Mouse (Mus musculus) midbrain, embryonic 14.5 days (tissue): ENCODE measurements around the gene Grk3. TPM values are rescaled to one million over a fixed set of nuclear protein-coding genes. Genes with fewer than 3 reads are reported as not detected.

Experiments used
- ATAC-seq: fragments of 200-750 bp; cut with Nextera tagmentation; 2 replicates; pipeline ENCODE4 v1.8.0; 2017; ENCODE audit warnings: moderate number of reproducible peaks, moderate library complexity; ENCODE audit not compliant: low FRiP score, low TSS enrichment
- DNase-seq: peaks from one replicate; pipeline ENCODE4 v3.0.0-alpha.2; 2015
- H3K27ac ChIP-seq: fragments of 300-500 bp; sonication (generic); replicated peaks from 2 replicates; pipeline ENCODE4 v1.5.1; 2014; ENCODE audit warnings: mild to moderate bottlenecking, low read depth, low read length, moderate library complexity
- H3K27me3 ChIP-seq: fragments of 300-500 bp; sonication (generic); 2 replicates; pipeline ENCODE4 v1.6.1; 2014; ENCODE audit warnings: low read length, control low read depth, mixed read lengths; ENCODE audit not compliant: control insufficient read depth, insufficient read depth
- H3K36me3 ChIP-seq: fragments of 300-500 bp; sonication (generic); 2 replicates; pipeline ENCODE4 v1.6.1; 2014; ENCODE audit warnings: low read length, control low read depth; ENCODE audit not compliant: control insufficient read depth, insufficient read depth
- H3K4me1 ChIP-seq: fragments of 300-500 bp; sonication (generic); 2 replicates; pipeline ENCODE4 v1.6.1; 2014; ENCODE audit warnings: mild to moderate bottlenecking, antibody characterized with exemption, low read length, control low read depth; ENCODE audit not compliant: control insufficient read depth, insufficient read depth
- H3K4me2 ChIP-seq: fragments of 300-500 bp; sonication (generic); 2 replicates; pipeline ENCODE4 v1.6.1; 2014; ENCODE audit warnings: mild to moderate bottlenecking, low read length, moderate library complexity
- H3K4me3 ChIP-seq: fragments of 300-500 bp; sonication (generic); replicated peaks from 2 replicates; pipeline ENCODE4 v1.5.1; 2014; ENCODE audit warnings: low read depth, low read length
- H3K9ac ChIP-seq: fragments of 300-500 bp; sonication (generic); replicated peaks from 2 replicates; pipeline ENCODE4 v1.6.1; 2014; ENCODE audit warnings: mild to moderate bottlenecking, low read length, moderate library complexity
- H3K9me3 ChIP-seq: fragments of 300-500 bp; sonication (generic); 2 replicates; pipeline ENCODE4 v1.6.1; 2016; ENCODE audit warnings: low read length, control low read depth, mixed read lengths; ENCODE audit not compliant: control insufficient read depth
- WGBS: fragments of 180-500 bp; shearing (Covaris S2); extraction: QIAGEN DNeasy Blood & Tissue Kit; methylation state at CpG from one replicate; pipeline ENCODE4 v1.1.7; 2014; 5-methylcytosine and 5-hydroxymethylcytosine counted together
- polyA plus RNA-seq: library from polyadenylated mRNA; unstranded; fragments of >200 nt; fragmentation: Nextera tagmentation; extraction: Ambion mirVana; gene quantifications from 2 replicates; pipeline ENCODE4 v1.2.1, GENCODE M21; 2014

The Grk3 gene
- polyA plus RNA-seq, 1 experiment from 2014 or later = 16.3 TPM

GRCm38 (mm10) chr5:112999227-112999626 lies 16.4 kb downstream of the Grk3 start:
- Histone ChIP-seq H3K36me3 (no peaks in the 10 kb centered on the region), H3K4me1 (peaks cover 7% of the 10 kb centered on the region; the same call in 1 of the 2 replicates), H3K4me3 (no peak overlapping the region), H3K27me3 (no peaks in the 10 kb centered on the region), H3K9ac (no peak overlapping the region), H3K4me2 (no peak overlapping the region), H3K27ac (no peak overlapping the region), H3K9me3 (no peaks in the 10 kb centered on the region)
- WGBS = 85% methylated on average over 8 of the region's 8 CpGs
- ATAC-seq = no peak
- DNase-seq = no peak

DNA sequence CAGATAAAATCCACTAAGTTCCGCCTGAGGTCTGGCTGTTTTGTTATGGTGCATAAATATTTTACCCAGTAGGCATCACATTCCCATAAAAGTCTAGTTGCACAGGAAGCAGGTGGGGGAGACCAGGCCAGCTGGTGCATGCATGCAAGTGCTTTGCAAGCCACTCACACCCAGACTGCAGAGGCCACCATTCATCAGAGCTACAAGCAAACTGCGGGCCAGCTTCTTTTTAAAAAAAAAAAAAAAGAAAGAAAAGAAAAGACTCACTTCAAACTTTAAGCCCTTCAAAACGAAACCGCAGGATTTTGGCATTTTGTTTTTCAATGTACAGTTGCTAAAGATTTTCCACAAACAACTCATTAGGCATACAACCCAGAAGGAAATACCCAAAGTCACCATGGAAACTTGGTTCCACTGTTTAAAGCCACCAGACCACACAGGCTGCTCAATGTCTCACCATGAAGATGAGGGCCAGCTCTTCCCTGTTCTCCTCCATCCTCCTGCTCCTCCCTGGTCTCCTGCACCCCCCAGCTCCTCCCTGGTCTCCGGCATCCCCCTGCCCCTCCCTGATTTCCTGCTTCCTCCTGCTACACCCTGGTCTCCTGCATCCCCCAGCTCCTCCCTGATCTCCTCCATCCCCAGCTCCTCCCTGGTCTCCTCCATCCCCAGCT lies 17.9 kb downstream of the Grk3 start:
- H3K9ac ChIP-seq = no peak overlapping the region
- 24% methylated on average over 5 of the region's 5 CpGs for WGBS
- DNase-seq (peak; percentile 46), ATAC-seq (no peak)
- no peaks in the 10 kb centered on the region for H3K27me3 ChIP-seq
- no peaks in the 10 kb centered on the region for H3K9me3 ChIP-seq
- H3K4me2 ChIP-seq = no peak overlapping the region
- H3K4me1 ChIP-seq = peaks cover 1% of the 10 kb centered on the region; the same call in 1 of the 2 replicates
- H3K27ac ChIP-seq = no peak overlapping the region
- no peak overlapping the region for H3K4me3 ChIP-seq
- H3K36me3 ChIP-seq = no peaks in the 10 kb centered on the region

GRCm38 (mm10) chr5:112991245-112991644 lies 24.3 kb downstream of the Grk3 start:
- Histone ChIP-seq H3K27ac (no peak overlapping the region), H3K4me2 (no peak overlapping the region), H3K36me3 (no peaks in the 10 kb centered on the region), H3K27me3 (no peaks in the 10 kb centered on the region), H3K9ac (no peak overlapping the region), H3K4me3 (no peak overlapping the region), H3K9me3 (no peaks in the 10 kb centered on the region), H3K4me1 (no peaks in the 10 kb centered on the region)
- ATAC-seq (no peak), DNase-seq (no peak)
- 71% methylated on average over 9 of the region's 9 CpGs for WGBS

- H3K4me1 ChIP-seq = no peaks in the 10 kb centered on the region
- H3K4me3 ChIP-seq = no peak overlapping the region
- H3K9me3 ChIP-seq = no peaks in the 10 kb centered on the region
- H3K27me3 ChIP-seq = no peaks in the 10 kb centered on the region
- H3K9ac ChIP-seq = no peak overlapping the region
- ATAC-seq (no peak), DNase-seq (no peak)
- H3K36me3 ChIP-seq = no peaks in the 10 kb centered on the region
- 38% methylated on average over 6 of the region's 6 CpGs for WGBS
- no peak overlapping the region for H3K27ac ChIP-seq
- no peak overlapping the region for H3K4me2 ChIP-seq
Observed at GRCm38 (mm10) chr5:112981931-112982330, 33.7 kb downstream of the Grk3 start.

- DNase-seq (no peak), ATAC-seq (no peak)
- H3K27me3 ChIP-seq = no peaks in the 10 kb centered on the region
- WGBS = 74% methylated on average over 7 of the region's 7 CpGs
- H3K4me2 ChIP-seq = no peak overlapping the region
- no peaks in the 10 kb centered on the region for H3K9me3 ChIP-seq
- no peaks in the 10 kb centered on the region for H3K4me1 ChIP-seq
- H3K4me3 ChIP-seq = no peak overlapping the region
- no peak overlapping the region for H3K27ac ChIP-seq
- no peaks in the 10 kb centered on the region for H3K36me3 ChIP-seq
- H3K9ac ChIP-seq = no peak overlapping the region
Observed at GRCm38 (mm10) chr5:112979710-112980109, 35.9 kb downstream of the Grk3 start.

DNA sequence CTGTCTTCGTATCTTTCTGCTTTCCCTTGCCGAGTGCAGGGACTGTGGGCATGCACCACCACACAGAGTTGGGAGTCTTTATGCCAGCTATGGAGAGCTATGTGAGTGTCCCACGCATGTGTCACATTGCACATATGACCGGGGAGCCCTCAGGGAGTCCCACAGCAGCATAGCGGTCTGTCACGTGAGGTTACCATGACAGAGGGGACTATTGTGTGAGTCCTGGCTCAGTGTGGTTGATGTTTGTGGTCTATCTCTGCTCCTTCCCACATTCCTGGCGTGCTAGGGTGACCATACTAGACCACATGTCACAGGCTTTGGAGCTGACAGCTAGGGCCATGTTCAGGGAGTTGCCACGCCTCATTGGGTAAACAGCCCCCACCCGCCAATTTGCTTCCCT lies 36.4 kb downstream of the Grk3 start:
- ATAC-seq = no peak
- H3K4me2 ChIP-seq = no peak overlapping the region
- H3K27ac ChIP-seq = no peak overlapping the region
- H3K9ac ChIP-seq = no peak overlapping the region
- no peaks in the 10 kb centered on the region for H3K4me1 ChIP-seq
- DNase-seq = no peak
- no peaks in the 10 kb centered on the region for H3K36me3 ChIP-seq
- 91% methylated on average over 9 of the region's 9 CpGs for WGBS
- no peaks in the 10 kb centered on the region for H3K9me3 ChIP-seq
- no peaks in the 10 kb centered on the region for H3K27me3 ChIP-seq
- no peak overlapping the region for H3K4me3 ChIP-seq

GRCm38 (mm10) chr5:112977089-112977488 lies 38.5 kb downstream of the Grk3 start:
- WGBS = 81% methylated on average over 5 of the region's 5 CpGs

DNA sequence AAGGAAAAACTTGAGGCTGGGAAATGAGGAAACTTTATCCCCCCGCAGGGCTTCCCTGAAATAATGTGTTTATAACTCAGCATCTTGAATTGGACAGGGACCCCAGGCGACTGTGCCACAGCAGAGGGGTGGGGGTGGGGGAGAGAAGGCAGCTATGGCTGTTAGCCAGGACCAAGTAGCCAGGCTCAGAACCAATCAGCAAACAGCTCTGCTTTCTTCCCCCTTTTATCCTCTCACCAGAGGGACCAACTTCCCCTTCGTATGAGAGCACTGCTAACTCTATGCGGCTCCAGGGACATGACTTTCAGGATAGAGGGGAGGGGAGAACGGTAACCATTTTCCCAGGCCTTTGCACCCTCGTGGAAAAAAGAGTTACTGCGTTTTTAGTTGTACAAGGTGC lies 42.0 kb downstream of the Grk3 start:
- no peaks in the 10 kb centered on the region for H3K36me3 ChIP-seq
- WGBS = 49% methylated on average over 7 of the region's 7 CpGs
- H3K27ac ChIP-seq = no peak overlapping the region
- no peaks in the 10 kb centered on the region for H3K4me1 ChIP-seq
- ATAC-seq = no peak
- no peak overlapping the region for H3K4me3 ChIP-seq
- DNase-seq = no peak
- no peak overlapping the region for H3K9ac ChIP-seq
- no peaks in the 10 kb centered on the region for H3K27me3 ChIP-seq
- H3K4me2 ChIP-seq = no peak overlapping the region
- no peaks in the 10 kb centered on the region for H3K9me3 ChIP-seq

More at GRCm38 (mm10) chr5:112977089-112977488, 38.5 kb downstream of the Grk3 start:
- Histone ChIP-seq H3K4me1 (no peaks in the 10 kb centered on the region), H3K27ac (no peak overlapping the region), H3K36me3 (no peaks in the 10 kb centered on the region), H3K4me2 (no peak overlapping the region), H3K27me3 (no peaks in the 10 kb centered on the region), H3K9me3 (no peaks in the 10 kb centered on the region), H3K9ac (no peak overlapping the region), H3K4me3 (no peak overlapping the region)
- DNase-seq (no peak), ATAC-seq (no peak)

GRCm38 (mm10) chr5:112972297-112972696 lies 43.3 kb downstream of the Grk3 start:
- no peak overlapping the region for H3K4me3 ChIP-seq
- H3K36me3 ChIP-seq = no peaks in the 10 kb centered on the region
- no peak overlapping the region for H3K4me2 ChIP-seq
- DNase-seq = no peak
- H3K27ac ChIP-seq = no peak overlapping the region
- H3K9me3 ChIP-seq = no peaks in the 10 kb centered on the region
- no peaks in the 10 kb centered on the region for H3K27me3 ChIP-seq
- ATAC-seq = no peak
- H3K4me1 ChIP-seq = 0 out of 2 replicates have a peak, but pooled peaks cover under 1% of the 10 kb centered on the region
- H3K9ac ChIP-seq = no peak overlapping the region
- 87% methylated on average over 12 of the region's 12 CpGs for WGBS
